Mouse (Mus musculus) heart, adult 8-10 months (tissue): ENCODE measurements at regions not wholly inside any gene's neighbourhood (a gene's known extent, or its start where the extent isn't known, plus 50 kb on each side); places are given as distances from the start of the nearest gene placed in this dataset.

Source experiments
- DNase-seq: peaks from one replicate; pipeline ENCODE4 v3.0.0; 2022; ENCODE audit warnings: low spot score

DNA sequence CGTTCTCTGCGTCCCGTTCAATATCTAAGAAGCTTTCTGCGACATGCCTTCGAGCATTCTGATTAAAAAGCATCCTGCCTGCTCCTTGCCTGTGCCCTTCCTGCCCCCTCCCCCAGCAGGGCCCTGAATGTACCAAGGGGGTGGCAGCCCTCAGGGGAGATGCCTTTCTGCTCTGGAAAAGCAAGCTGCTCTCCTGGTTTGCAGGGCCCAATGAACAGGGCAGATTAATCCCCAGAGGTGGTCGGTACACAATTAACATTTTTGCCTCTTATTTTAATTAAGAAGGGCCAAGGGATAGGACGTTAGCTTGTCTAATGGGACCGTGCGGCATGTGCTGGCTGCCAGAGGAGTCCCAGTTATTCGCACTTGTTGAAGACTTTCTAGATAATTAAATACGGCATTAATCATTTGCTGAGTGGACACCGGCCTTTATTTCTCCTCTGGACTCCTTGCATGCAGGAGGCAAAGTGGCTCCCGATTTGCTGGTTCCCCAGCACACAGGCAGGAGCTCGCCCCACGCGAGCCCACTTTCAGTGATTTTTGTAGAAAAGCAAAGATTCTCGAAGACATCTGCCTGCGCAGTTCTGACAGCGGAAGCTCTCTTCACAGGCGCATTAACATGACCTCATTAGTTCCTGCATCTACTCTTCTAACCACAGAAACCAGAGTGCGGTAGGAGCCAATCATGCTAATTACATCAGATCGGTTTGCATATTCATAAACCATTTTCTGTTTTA, 336.8 kb upstream of the 4930535I16Rik start:
- DNase-seq: no peak

DNA sequence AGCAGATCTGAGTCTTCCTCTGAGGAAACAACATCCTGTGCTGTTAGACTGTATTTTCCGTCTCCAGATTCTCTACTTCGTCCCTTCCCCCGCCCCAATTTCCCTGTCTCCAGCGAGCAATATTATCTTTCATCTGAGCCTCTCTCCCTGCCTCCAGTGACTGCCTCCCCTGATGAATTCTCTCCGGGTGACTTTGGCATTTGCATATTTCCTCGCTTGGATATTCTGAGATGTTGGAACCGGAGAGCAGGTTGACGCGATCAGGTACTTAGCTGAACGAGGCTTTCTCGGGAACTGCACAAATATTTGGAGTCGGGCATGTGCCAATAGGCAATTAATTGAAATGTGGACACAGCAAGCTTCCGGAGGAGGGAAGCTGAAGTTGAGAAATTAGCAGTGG, 323.8 kb upstream of the 4930535I16Rik start:
- DNase-seq: no peak

DNA sequence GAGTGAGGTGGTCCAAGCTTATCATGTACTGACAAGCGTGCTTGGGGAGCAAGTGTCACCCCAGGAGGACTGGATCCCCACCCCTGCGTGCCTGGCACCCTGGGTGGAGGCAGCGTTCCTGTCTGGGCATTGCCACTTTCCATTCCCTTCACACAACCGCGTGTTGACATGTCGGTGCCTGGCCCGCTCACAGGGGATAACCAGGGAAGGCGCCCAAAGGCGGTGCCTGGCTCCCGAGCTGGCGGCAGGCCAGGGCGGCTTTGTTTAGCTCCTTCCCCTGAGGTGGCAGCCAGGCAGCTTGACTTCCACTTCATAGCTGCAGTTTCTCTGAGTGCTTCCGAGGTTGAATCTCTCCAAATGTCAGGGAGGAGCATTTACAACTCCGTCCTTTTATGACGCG, 318.7 kb upstream of the 4930535I16Rik start:
- peak; percentile 79 for DNase-seq

DNA sequence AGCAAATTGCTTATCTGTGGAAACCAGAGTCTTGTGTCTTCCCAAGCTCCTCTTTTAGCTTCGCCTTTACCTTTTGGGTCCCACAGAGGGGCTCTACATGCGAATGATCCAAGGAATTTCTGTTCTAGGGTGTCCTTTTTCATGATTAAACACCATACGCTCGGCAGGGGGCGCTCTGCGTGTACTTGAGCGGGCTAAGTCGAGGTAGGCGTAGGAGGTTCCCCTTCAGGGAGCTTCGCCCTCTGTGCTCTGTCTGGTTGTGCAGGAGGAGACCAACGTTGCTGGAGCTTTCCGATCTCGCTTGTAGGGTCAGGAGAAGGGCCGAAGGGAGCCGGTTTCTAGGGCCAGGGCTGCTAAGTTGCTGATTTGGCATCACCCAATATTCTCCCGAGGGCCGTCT, 310.7 kb upstream of the 4930535I16Rik start:
- DNase-seq: peak; percentile 34

DNA sequence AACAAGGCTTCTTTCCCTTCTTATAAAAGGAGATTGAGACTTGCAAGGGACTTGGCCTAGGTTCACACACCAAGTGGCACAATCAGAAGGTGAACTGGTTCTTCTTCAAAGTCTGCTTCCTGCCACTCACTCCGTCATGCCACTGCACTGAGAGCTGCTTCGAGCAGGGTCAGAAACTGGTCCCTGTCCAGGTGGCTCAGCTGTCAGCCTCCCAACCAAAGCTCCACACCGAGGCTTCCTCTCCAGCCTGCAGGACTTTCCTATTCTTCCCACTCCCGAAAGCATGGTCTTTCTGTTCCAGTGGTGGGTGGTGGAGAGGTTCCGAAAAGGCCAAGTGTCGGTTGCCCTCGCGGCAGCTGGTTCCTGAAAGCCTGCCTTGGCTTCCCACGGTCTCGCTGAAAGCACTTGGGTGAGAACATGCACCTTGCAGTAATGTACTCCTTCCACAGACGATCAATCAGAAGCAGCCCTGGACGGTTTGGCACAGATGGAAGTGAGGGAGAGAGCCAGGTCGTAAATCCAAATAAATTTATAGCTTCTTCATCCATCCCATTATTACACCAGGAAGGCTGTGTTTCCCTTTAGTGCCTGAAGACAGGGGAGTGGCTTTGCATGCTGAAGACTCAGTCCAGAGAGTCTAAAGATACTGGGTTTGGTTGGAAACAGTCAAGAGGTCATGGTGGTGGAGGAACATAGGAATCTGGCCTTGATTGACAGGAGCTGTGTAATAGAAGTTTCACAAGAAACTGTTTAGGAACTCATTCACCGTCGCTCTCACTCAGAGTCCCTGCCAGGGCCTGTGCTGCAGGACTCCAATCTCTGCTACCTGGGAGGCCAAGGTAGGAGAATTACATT, 306.1 kb upstream of the 4930535I16Rik start:
- no peak for DNase-seq

DNA sequence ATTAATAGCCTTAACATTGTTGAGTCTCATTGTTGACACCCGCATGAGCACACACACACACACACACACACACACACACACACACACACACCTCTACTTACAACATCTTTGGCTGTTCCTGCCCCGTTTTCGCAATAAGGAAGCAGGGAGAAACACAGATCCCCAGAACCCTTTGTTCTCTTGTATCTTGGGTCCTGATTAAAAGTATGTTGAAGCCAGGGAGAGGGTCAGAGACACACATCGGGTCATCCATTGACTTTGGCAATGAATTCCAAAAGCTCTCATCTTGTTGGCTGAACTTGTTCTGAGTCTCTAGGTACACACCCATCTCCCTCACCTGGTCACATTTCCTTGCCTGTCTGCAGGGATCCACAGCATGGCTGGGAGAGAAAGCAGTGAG, 303.9 kb upstream of the 4930535I16Rik start:
- no peak for DNase-seq

DNA sequence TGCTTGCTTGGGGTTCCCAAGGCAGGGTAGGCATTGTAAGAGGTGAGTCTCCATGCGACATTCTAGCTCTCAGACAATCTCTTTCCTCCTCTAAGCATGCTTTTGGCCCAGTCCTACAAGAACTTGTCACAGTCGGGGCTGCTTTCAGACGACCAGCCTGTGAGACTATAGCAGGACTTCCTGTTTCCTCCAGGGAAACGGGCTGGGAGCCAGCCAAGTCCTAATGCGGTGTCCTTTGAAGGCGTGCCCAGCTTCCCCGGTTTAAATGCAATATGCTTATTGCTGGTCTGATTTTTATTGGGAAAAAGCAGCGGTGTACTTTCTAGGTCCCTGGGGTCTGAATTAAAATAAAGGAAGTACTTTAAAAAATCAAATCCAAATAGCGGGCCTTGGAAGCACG, 299.4 kb upstream of the 4930535I16Rik start:
- DNase-seq: peak; percentile 71

DNA sequence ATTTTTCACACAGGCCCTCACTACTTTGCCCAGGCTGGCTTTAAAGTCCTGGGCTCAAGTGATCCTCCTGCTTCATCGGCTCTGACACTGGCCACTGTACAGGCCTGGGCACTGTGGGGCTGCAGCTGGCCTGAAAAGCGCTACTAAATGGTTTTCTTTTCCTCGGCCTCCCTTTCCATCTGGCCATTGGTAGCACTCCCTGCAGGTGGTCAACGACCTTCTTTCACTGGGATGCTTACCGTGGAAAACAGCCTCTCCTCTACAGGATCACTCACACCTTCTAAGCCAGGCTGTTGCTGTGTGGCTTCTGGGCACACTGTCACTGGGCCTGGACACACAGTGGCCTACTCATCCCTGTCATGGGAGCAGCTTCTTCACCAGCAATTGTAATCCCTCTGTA, 298.5 kb upstream of the 4930535I16Rik start:
- DNase-seq: no peak

DNA sequence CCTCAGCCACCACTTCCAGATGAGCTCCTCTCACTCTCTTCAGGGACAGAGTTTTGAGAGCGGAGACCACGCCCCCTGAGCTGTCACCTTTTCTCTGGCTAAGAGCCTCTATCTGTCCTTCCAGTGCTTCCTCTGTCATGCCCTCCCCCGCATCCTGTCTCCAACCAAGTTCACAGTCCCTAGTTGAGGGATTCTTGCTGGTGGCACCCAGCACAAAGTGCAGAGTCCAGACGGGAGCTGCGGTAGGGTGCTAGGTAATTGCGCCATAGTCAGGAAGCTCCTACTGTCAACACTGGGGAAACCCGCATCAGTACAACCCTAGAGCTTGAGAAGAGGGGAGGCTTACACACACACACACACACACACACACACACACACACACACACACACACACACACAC, 297.3 kb upstream of the 4930535I16Rik start:
- DNase-seq: no peak

DNA sequence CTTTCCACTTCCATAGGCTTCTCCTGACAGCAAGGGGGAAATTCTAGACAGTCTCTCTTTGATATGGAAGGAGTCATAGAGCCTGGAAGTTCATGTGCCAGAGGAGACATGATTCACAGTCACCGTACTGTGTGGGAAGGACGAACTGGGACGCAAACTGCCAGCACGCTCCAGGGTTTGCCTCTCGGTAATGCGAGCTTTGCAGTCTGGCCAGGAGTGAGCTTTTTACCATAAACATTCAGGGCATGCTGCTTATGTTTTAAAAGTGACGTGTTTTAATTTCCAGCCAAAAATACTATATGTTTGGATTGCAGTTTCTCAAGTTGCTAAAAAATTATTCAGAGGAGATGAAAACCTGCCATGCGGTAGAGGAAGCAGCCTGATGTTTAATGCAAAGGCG, 292.3 kb upstream of the 4930535I16Rik start:
- no peak for DNase-seq

DNA sequence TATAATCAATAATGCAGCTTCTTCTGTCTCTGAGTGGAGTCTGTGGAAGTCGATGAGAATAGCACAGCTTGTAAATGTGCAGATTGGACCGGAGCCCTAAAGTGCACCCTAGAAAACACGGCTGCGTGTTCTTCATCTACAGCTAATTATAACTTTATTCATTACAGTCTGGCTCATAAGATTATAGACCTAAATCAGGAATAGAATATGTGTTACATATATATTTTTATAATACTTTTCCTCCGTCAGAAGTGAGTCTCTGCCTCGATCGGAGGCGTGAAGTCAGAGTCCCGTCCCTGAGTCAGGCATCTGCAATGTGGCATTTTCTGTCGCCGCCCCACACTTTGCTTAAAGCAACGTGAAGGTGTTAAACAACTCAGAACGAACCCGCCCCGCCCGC, 288.7 kb upstream of the 4930535I16Rik start:
- no peak for DNase-seq

DNA sequence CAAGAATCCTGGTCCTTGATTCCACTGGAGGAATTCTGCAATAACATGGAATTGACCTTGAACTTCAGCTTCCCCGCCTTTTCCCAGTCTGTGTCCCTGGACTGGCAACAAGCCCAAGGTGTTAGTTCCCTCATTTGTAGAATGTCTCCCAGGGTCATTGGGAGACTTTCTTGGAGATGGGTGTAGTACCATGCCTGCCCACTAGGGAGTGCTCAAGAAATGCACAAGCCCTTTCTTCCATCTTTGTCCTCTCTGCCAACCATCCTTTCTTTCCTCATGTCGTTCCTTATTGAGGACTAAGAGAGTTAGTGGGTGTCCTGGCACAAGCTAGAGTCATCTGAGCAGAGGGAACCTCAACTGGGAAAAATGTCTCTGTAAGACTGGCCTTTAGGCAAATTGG, 285.9 kb upstream of the 4930535I16Rik start:
- no peak for DNase-seq

DNA sequence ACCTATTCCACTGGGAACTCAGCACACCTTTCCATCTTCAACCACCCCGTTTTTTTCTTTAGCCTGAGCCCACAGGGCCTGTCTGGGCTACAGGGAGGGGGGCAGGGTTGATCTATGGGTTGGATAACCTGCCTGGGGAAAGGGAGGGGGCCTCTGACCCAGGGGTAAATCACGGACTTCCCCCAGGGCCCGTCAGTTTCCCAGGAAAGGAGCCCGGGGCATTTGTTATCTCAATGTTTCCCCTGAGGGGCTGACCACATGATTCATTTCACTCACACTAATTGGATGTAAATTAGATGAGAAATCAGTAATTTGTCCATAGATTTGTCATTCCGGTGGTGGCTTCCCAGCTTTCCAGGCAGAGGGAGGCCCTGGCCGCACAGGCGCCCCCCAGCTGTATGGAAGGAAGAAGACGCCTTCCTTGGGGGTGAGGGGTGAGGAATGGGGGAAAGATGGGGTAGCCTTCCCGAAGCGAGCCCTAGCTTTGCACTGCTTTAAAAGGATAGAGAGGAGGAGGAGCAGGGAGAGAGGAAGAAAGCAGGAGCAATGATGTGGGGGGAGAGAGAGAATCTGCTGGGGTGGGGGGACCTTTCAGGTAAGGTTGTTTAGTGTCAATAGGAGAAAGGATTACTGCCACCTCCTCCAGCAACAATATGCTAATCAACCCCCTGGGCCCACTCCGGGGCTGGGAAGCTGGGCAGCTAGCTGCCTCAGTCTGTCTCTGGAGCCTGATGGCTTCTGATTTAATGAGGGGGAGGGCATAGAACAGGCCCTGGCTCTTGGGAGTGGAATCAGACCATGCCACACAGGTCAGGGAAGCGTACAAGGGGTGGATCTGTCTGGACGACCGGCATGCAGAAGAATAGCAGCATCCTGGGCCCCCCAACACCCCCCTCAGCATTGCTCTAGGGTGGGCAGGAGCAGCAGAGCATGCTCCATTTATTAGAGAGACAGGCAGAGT, 282.3 kb upstream of the 4930535I16Rik start:
- no peak for DNase-seq

DNA sequence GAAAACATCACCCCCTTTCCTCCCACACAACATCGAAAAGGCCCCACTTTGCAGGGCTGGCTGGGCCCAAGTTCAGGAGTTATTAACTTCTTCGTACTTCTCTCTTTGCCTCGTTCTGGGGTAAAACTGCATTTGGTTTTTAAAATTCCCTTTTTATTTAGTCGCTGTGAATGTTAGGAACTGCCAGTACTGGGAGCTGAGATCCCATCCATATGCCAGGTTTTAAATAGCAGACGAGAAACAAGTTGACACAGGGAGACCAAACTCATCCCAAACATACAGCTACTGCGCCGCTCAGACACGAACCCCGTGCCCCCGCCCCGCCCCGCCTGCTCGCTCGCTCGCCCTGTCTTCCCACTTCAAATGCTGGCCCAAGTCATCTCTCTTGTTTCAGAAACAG, 281.0 kb upstream of the 4930535I16Rik start:
- DNase-seq: no peak

DNA sequence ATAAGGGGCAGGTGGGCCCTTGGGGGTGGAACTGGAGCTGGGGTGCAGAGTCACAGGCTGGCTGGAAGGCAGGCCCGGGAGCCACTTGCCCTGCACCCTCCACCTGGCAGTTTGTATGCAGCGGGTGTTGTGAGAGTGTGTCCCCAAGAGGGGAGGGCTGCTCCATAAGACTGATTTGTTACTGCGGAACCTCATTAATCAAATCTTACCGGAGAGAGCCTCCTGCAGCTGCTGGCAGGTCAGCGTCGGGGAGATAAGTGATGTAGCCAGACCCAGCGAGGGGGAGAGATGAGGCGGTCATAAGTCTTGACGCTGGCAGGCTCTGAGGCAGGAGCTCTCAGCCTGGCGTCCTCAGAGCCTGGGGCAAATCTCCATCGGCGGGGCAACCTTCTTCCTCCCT, 278.9 kb upstream of the 4930535I16Rik start:
- DNase-seq: no peak

DNA sequence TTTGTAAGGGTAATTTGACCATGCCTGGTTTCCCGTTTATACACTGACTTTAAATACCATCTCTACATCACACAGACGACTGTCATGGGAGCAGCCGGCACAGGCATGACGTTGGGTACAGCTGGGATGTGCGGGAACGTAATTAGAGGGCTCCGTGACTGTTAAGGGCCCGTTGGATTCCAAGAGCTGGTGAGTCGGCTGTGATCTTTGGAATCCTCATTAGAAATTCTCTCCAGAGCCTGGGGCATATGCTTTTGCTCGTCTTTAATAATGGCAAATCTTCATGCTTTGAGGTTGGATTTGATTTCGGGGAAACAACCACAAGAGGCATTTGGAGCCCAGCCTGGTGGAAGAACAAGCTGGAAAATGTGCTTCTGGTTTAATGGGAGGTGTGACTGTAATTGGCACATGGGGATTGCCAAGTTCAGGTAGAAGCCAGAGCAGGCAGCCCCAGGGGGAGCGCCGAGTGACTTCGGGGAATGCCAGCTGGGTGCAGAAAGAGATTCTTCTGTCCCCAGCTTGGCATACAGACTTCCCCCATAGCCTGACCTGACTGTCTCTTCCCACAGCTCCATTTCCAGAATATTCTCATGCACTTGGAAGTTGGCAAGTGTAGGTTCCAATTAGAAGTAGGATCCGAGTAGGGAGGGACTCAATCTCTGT, 275.4 kb upstream of the 4930535I16Rik start:
- no peak for DNase-seq

DNA sequence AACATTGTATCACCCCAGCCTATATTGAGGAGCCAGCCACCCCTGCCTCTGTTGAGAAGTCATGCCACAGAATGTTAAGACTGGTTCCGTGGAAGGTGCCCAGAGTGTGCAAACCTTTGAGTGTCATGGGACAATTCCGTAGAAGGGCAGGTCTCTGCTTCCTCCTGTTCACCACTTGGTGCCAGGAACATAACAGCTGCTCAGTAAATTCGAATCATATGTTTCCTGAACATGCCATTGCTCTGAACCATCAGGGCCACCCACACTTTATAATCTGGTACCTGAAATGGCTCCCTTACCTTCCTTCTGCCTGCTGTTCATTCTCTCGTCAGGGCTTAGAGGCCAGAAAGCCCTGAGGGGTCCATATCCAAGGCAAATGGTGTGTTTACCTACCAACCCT, 273.0 kb upstream of the 4930535I16Rik start:
- no peak for DNase-seq

DNA sequence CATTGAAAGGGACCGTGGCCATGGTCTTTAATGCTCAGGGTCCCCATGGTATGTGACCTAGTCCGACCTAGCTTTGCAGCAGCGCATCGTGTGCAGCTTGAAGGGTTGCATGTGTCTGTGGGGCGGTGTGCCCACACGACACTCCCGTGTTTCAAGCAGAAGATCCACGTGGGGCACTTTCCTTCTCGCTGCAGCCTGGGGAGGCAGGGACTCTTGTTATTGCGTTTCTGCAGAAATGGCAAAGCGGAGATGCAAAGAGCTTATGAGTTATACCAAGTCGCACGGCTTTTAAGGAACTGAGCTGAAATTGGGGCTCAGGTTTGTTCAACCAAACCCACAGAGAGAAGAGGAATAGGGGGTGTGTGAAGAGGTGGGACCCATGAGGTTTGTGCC, 272.2 kb upstream of the 4930535I16Rik start:
- DNase-seq: no peak

DNA sequence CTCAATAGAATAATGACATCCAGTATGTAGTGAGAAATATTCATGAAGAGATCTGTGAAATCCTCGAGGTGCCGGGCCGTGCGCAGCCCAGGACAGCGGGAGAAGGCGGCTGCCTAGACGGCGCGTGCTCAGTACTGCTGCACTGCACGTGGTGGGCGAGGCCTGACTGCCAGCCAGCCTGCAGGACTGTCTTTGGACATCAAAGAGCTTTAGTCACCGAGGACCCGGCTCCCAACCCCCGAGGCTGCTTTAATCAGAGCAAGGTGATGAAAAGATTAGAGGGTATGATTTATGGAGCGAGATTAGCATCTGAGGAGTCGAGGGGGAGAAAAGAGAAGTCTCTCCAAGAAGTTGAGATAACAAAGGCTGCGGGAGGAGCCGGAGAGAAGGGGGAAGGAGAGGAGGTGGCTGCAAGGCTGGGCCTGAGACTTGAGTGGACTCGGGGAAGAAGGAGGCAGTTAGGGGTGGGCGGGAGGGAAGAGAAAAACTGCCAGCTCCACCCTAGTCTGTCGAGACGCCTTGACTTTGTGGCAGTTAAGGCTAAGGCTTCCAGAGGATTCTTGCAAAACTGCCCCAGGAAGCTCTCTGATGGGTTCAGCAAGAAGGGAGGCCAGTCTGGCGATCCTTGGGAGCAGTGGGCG, 271.6 kb upstream of the 4930535I16Rik start:
- no peak for DNase-seq

DNA sequence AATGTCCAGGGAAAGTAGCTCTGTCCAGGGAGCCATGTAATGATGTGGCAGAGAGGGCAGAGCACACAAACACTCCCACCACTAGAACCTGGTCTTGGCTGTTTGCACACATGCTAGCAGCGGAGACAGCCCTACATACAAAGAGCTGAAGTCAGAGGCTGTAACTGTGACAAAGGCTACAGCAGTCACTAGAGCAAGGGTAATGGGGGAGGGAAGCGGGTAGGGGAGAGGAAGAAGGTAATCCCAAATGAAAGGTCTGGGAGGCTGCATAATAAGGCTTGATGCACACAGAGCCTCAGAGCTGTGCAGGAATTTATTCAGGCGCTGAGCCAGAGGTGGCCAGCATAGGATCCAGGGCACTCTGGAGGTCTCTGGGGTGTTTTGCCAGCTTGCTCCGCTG, 269.3 kb upstream of the 4930535I16Rik start:
- DNase-seq: no peak

DNA sequence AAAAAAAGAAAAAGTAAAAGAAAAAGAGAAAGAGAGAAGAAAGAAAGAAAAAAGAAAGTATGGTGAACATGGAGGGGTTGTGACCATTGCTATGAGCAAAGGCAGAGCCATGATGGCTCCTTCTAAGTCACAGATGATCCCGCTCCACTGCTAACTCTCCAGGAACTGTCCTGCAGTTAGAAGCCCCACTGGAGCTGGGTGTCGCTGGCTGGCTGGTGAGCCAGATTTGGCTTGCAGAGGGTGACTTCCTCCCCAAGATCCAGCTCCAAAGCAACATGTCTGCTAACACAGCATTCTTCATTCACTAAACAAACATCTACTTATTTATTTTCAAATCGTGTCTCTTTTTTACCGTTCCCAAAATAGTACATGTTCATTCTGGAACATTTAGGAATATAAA, 263.5 kb upstream of the 4930535I16Rik start:
- DNase-seq: no peak
